8 mouse cellular contexts compared by ENCODE assay signal in the genomic region with DNA sequence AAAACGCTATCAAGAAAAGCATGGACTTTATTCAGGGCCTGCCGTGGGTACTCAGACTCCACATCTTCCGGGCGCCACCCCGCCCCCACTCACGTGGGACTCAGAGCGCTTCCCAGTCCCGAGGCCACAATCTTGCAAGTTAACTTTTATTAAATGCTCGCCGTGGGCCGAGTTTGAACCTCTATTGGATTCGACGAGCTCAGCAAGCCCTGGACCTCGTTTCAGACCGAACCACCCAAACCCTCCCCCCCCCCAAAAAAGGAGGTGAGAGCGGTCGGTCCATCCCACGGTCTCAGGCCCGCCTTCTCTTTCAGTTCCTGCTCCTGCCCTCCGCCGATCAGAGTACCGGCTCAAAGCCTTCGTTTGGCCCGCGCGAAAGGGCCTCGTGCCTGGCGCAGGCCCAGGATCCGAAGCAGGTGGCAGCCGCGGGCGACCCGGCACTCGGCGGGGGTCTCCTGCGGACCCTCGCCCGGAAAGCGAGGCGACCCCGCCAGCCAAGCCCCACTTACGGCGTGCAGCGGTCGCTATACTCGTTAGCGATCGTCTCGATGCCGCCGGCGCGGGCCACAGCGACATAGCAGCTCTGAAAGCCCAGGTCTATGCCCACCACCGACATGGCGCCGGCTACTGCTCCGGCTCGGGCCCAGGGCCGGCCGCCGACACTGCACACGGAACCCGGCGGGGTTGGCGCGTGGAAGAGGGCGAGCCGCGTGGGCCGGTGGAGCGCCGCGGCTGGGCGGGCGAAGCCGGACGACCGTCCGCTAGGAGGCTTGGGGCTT. TPM values are rescaled to one million over a fixed set of nuclear protein-coding genes. Genes with fewer than 3 reads are reported as not detected.
DNase-seq lines count a peak whose midpoint lies in the region; ATAC-seq and TF ChIP-seq lines count a peak whose summit lies in the region.

No protein-coding gene starts in this region.

- H3K9ac ChIP-seq in hindbrain, embryonic 15.5 days, result peak overlapping the region; percentile 99

- H3K36me3 ChIP-seq in hindbrain, embryonic 15.5 days, result no peaks in the 10 kb centered on the region

- no peaks in the 10 kb centered on the region for H3K27me3 ChIP-seq in Patski
- no peaks in the 10 kb centered on the region for H3K27me3 ChIP-seq in hindbrain, embryonic 15.5 days

- H3K4me3 ChIP-seq in hindbrain, embryonic 15.5 days, result peak overlapping the region; percentile 99

- H3K4me2 ChIP-seq in hindbrain, embryonic 15.5 days, result peak overlapping the region; percentile 90

- WGBS in hindbrain, embryonic 15.5 days, result under 1% methylated on average over 79 of the region's 80 CpGs

- H3K27ac ChIP-seq in hindbrain, embryonic 15.5 days (replicated peaks), result peak overlapping the region; percentile 95

- no peaks in the 10 kb centered on the region for H3K9me3 ChIP-seq in hindbrain, embryonic 15.5 days

- peak; percentile 56 for ATAC-seq in Patski
- no peak for ATAC-seq in hindbrain, embryonic 15.5 days (ENCODE audit: low FRiP score, low read depth)
- peak; percentile 55 for ATAC-seq in megakaryocyte, adult 5-6 weeks (ENCODE audit: poor library complexity, severe bottlenecking)

- POLR2A ChIA-PET in Patski (lab: Charles Lee), result interaction anchor here (0.5 to 1.6 kb wide), 2 partner anchors 9 to 60 kb away, joined by 3 to 4 read pairs; no protein-coding TSS in a partner anchor

- no peak for DNase-seq in Patski (ENCODE audit: low read depth, low spot score)
- peak; percentile 28 for DNase-seq in cerebellum, adult 8-10 months
- peak; percentile 43 to 44 for DNase-seq in frontal cortex, postnatal 14 days (ENCODE audit: low spot score in 2 of 2)
- DNase-seq in left cerebral cortex, adult 8-10 months (ENCODE audit: low spot score in 2 of 2), result peak; percentile 33 to 50
- peak; percentile 46 for DNase-seq in right cerebral cortex, postnatal 25 days
- peak; percentile 46 to 56 for DNase-seq in urinary bladder, postnatal 36 days (ENCODE audit: low spot score in 2 of 2)

- in situ Hi-C loops in Patski (cut with MboI; ENCODE audit: low pct_unique_long_range_greater_than_20kb), result loop anchor here (5.0 kb wide), 1 partner anchor 53 kb away; a partner anchor contains a TSS

- TF ChIP-seq CTCF in Patski (IDR thresholded peaks at IDR 0.05), result no peak

- CTCF ChIA-PET in Patski (lab: Charles Lee), result no interaction called here

- H3K4me1 ChIP-seq in hindbrain, embryonic 15.5 days (replicated peaks), result peaks cover 40% of the 10 kb centered on the region

RNA-seq across cellular contexts. Expression of a gene that starts 0.5 kb away (rescaled TPM):
- polyA plus RNA-seq in Patski (2021), result 190 TPM
- polyA plus RNA-seq in hindbrain, embryonic 15.5 days (2015; fragmentation: Nextera tagmentation; extraction: Ambion mirVana), result 45.3 and 46.9 TPM in 2 replicates
- total RNA-seq in left cerebral cortex, adult 8-10 months (2022), result 100 to 1,000 TPM; 154 to 178 (median 160) TPM
- total RNA-seq in megakaryocyte, adult 5-6 weeks (2015), result 84.8 and 87.0 TPM in 2 replicates
- total RNA-seq in megakaryocyte, adult 5-6 weeks (2017), result 313 and 322 TPM in 2 replicates

RNA-seq across cellular contexts. Expression of a gene that starts 24.7 kb away (rescaled TPM):
- polyA plus RNA-seq in Patski (2021), result 14.4 TPM
- polyA plus RNA-seq in hindbrain, embryonic 15.5 days (2015; fragmentation: Nextera tagmentation; extraction: Ambion mirVana), result 15.0 and 15.1 TPM in 2 replicates
- total RNA-seq in left cerebral cortex, adult 8-10 months (2022), result 10 to 100 TPM in 2 of 4 experiments, 1 to 10 TPM in 2; 7.2 to 13.0 (median 9.8) TPM
- total RNA-seq in megakaryocyte, adult 5-6 weeks (2015), result 14.2 and 19.0 TPM in 2 replicates
- total RNA-seq in megakaryocyte, adult 5-6 weeks (2017), result 1.9 and 3.2 TPM in 2 replicates

RNA-seq across cellular contexts. Expression of a gene that starts 50.9 kb away (rescaled TPM):
- polyA plus RNA-seq in Patski (2021), result 73.6 TPM
- polyA plus RNA-seq in hindbrain, embryonic 15.5 days (2015; fragmentation: Nextera tagmentation; extraction: Ambion mirVana), result 43.9 and 63.2 TPM in 2 replicates
- 100 to 1,000 TPM; 151 to 228 (median 194) TPM for total RNA-seq in left cerebral cortex, adult 8-10 months (2022)
- 59.1 and 62.0 TPM in 2 replicates for total RNA-seq in megakaryocyte, adult 5-6 weeks (2015)
- total RNA-seq in megakaryocyte, adult 5-6 weeks (2017), result 38.3 and 38.4 TPM in 2 replicates
